Mouse (Mus musculus) regulatory T cell (primary cell): ENCODE measurements around the gene Zswim5.

Experiments used
- in situ Hi-C: fragments of 300-600 bp; cut with MboI, MseI; formaldehyde crosslinking; loops from one replicate; pipeline ENCODE4 v1.15.1; 2025; ENCODE audit warnings: high pct_unique_total_duplicates

Zswim5 gene

DNA sequence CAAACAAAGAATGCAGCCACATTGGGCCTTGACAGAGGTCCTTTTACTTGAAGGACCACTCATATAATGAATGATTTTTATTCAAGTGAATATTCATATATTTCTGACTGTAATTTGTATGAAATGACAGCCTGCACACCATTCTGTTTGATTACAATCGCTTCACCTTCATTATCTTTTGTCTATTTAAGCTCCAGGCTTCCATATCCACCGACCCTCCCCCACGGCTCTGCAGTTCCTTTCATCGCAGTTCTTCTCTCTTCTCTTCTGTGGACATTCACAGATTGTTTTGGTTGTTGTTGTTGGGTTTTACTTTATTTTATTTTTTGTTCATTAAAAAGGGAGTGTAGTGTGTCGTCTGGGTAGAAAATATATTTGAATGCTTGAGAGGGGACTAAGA lies 34.0 kb downstream of the Zswim5 start:
- in situ Hi-C loops = no loop called here

DNA sequence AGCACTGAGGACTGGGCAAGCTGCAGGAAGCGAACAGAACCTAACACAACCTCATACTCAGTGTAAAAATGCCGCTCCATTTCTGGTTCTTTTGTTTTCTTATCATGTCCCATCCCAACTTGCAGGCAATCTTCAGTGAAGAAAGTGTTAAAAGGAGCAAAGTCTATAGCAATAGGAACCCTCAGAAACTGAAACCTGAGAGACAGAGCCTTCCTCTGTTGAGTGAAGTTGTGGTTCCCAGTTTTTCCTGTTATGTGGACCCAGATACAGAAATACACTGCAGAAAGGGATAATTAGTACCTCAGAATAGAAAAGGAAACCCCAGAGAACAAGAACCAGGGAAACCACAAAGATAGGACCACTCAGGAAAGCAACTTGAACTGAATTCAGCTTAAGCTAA lies 36.1 kb downstream of the Zswim5 start:
- in situ Hi-C loops = no loop called here

DNA sequence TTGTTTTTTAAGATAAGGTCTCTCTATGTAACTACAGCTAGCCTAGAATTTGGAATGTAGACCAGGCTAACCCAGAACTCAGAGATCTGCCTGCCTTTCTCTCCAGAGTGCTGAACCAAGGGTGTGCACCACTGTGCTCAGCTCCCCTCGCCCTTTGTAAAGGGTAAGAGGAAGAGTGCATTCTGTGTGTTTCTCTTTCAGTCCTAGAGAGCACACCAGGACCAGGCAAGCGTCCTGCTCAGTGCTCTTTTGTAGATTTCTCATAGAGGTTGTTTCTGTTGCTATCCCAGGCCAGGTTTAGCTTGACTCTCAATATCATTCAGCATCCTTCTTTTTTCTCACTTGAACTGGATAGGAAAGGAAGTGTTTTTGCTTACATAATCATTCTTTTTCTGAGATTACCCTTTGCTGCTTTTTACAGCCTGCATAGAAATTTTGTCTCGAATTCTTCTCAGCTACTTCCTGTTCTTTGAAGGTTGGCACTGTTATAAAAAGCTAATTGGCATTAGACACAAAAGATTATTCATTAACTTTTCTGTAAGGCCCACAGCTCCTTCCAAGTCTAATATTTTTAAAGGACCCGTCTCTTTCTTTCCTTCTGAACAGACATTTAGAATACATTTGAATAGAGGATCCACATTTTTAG lies 51.0 kb downstream of the Zswim5 start:
- in situ Hi-C loops = no loop called here

DNA sequence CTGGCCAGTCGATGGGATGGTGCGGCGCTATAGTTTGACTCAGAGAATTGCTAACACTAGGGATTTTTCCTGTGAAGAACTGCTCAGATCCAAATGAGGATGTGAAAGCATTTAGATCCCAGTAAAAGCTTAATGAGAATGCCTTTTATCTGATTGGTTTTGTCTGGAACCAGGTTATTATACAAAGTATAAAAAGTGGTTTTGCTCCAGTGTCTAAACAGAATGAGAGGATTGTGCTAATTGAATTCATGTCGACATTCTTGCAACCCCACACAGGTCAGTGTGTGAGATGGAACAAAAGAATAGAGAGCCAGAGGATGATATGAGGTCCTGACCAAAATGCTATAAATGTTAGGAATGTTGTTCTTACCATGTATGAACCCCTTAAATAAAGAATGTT lies 62.4 kb downstream of the Zswim5 start:
- in situ Hi-C loops = no loop called here

DNA sequence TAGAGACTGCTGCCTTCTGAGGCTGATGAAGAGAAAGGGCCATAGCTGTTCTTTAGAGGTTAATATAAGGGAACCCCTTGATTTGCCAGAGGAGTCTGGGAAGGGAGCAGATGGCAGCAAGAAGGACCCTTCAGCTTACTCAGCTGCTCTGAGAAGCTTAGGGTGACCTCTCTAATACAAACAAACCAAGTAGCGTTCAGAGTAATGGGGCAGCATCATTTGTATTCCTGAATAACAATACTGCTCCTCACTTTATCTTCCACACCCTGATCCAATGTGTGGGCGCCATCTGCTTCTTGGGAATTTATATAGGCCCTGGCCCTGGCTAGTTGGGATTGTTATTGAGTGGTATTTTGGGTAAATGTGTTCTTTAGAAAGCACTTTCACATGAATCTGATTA lies 65.5 kb downstream of the Zswim5 start:
- in situ Hi-C loops = no loop called here

DNA sequence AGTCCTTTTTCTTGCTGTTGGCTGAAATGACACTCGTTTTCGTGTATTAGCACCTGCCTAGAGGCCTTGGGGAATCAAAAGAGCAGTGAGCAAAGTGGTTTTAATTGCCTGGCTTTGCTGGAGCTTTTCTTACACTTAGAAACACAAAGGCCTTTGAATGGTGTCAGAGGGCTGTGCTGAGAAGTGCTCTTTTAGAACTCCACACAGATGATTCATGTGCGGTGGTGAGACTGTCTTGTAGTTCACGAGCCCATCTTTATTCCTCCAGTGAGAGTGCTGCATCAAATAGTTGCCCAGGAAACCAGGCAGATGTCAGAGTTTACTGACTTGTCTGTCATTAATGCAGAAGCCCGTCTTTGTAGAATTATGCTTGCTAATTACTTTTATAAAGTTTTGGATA lies 66.9 kb downstream of the Zswim5 start:
- in situ Hi-C loops = no loop called here

DNA sequence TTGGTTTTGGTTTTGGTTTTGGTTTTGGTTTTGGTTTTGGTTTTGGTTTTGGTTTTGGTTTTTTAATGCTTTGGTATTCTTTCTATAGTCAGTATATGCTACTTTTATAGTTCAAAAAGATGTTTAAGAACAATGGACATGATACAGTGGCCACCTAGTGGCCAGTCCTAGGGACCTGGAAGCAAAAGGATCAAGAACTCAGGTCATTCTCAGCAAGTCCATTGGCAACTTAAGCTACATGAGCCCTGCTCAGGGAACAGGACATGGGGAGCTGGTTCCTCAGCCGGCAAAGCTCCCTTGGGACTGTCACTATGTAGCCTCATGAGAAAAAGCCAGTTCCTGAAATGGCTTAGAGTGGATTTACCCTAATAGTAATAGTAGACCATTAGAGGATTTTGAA lies 74.5 kb downstream of the Zswim5 start:
- in situ Hi-C loops = no loop called here

DNA sequence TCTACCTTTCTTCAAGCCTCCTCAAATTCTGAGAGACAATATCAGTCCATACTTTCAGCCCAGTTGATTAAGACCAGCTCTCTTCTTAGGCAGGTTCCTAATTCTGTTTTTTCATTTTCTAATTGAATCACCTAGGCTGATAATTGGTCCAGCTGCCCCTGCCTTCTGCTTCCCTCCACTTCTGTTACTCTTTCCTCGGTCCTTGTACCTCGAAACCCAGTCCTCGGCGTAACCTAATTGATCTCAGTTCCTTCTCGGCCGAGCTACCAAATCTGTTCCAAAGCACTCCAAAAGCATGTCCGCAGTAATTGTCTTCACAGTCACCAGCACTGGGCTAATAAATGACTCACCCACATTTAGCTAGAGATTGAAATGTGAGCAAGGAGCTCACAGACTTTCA lies 77.8 kb downstream of the Zswim5 start:
- in situ Hi-C loops = no loop called here

DNA sequence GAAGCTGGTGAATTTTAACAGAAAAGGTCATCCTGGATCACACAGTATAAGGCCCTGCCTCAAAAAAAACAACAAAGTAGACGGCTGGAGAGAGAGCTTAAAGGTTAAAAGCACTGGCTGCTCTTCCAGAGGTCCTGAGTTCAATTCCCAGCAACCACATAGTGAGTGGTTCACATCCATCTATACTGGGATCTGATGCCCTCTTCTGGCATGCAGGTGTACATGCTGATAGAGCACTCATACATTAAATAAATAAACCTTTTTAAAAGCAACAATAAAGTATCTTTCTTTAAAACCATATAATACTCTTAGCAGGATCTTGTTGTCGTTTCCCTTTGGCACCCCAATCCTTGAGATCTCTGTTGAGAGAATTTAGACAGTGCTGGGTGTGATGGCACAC lies 99.3 kb downstream of the Zswim5 start:
- in situ Hi-C loops = no loop called here

DNA sequence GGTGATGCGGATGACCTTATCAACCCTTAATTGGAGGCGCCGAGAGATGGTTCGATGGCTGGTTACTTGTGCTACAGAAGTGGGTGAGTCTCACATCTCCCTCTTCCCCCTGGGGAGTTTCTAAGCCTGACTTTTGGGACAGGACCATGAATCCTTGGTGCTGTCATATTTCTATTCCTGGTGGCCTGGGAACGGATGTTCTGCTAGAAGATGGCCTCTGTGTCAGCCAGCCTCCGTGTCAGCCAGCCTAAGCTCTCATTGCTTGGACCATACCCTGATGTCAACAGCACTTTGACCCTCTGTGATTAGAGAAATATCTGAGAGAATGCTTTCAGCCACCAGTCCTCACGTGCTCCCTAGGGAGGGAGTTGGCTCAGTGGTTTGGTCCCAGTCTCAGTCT lies 108.5 kb downstream of the Zswim5 start:
- in situ Hi-C loops = loop anchor here (5.0 kb wide), 1 partner anchor 98 kb away; no protein-coding TSS in a partner anchor

DNA sequence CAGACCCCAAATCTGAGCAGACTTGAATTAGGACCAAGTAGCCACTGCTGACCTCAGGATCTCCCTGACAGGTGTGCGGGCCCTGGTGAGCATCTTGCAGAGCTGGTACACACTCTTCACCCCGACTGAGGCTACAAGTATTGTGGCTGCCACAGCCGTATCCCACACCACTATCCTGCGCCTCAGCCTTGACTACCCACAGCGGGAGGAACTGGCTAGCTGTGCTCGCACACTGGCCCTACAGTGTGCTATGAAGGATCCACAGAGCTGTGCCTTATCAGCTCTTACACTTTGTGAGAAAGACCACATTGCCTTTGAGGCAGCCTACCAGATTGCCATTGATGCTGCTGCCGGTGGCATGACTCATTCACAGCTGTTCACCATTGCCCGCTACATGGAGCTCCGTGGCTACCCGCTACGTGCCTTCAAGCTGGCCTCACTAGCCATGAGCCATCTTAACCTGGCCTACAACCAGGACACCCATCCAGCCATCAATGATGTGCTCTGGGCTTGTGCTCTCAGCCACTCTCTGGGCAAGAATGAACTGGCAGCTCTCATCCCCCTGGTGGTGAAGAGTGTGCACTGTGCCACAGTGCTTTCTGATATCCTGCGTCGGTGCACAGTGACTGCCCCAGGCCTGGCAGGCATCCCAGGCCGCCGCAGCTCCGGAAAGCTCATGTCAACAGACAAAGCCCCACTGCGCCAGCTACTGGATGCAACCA lies 109.4 kb downstream of the Zswim5 start:
- in situ Hi-C loops = loop anchor here (5.0 kb wide), 1 partner anchor 99 kb away; no protein-coding TSS in a partner anchor

DNA sequence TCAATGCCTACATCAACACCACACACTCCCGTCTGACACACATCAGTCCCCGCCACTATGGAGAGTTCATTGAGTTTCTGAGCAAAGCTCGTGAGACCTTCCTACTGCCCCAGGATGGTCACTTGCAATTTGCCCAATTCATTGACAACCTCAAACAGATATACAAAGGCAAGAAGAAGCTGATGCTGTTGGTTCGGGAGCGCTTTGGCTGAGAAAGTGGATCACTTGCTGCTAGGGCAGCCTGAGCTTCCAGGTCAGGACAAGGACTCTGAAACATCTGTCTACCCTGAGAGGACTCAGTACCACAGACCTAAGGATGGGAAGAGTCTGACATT lies 109.9 kb downstream of the Zswim5 start:
- in situ Hi-C loops = loop anchor here (5.0 kb wide), 1 partner anchor 100 kb away; no protein-coding TSS in a partner anchor

DNA sequence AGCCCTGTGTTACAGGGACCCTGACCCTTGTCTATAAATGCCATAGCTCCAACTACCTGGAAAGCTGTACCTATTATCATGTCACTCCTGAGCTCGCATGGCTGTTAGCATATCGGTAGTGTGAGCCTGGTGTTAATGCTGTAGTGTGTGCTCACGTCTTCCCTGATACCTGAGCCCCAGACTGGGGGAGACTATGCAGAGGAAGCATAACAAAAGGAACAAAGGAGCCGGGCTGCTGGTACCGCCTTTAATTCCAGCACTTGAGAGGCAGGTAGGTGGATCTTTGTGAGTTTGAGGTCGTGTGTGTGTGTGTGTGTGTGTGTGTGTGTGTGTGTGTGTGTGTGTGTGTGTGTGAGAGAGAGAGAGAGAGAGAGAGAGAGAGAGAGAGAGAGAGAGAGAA lies 112.6 kb downstream of the Zswim5 start:
- in situ Hi-C loops = loop anchor here (5.0 kb wide), 2 partner anchors 102 to 167 kb away; partner anchors contain the start of gene Hpdl

DNA sequence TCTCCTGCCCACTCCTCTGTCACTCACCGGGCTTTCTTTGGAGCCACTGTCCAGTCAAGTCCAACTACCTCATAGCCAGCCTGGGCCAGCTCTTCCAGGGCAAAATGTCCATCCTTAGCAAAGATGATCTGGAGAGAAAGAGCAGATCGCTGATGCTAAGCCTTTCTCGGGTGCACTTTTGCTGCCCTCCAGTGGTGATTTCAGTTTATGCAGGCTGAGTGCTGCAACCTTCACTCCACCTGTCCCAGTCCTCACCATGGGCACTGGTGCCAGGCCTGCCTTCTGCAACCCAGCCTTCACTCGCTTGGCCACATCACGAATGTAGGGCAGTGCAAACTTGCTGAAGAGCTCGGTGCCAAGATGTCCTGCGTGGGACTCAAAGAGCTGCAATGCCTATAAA lies 114.2 kb downstream of the Zswim5 start:
- in situ Hi-C loops = loop anchor here (5.0 kb wide), 1 partner anchor 169 kb away; the partner anchor contains the start of gene Hpdl

DNA sequence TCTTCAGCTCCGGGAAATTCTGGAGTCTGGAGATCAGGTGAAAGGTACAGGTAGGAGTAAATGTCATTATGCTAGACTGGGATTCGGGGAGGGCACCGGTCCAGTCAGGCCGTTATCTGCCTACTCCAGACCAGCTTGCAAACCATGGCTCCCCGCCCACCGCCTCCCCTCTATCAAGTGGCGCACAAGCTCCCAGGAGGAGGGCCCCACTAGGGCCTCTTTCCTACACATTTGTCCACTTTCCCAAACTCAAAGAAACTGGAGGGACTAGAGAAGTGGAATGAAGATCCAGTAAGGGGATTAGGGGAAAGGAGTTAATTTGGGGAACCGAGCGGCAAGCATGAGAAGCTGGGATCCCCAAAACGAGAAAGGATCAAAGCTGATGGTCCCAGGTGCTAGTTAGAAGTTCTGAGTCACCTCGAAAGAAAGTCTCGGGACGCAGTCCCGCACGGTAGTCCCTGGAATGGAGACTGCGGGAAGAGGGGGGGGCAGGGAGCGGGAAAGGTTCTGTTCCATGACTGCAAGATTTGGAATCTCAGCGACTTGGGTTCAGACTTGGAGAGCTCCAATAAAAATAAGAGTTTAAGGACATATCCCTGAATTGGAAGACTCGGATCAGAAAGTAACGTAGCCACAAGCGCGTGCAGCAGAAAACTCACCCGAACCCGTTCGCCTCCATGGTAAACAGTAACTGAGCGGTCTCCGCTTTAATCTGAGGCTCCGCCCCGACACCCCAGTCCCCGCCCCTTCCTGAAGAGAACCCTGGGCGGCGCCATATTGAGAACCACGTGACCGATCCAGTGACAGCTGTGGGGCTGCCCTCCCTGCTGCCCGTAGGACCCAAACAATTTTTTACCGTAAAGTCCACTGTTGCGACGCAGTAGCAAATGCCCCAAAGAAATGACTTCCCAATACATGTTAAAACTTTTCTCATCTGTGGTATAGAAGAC lies 116.8 kb downstream of the Zswim5 start, which contains the start of gene Urod:
Gene Urod (minus strand): TSS at position 742 of the 950 bp plus-strand sequence.
- in situ Hi-C loops = loop anchor here (5.0 kb wide), 1 partner anchor 172 kb away; the partner anchor contains the start of gene Hpdl

DNA sequence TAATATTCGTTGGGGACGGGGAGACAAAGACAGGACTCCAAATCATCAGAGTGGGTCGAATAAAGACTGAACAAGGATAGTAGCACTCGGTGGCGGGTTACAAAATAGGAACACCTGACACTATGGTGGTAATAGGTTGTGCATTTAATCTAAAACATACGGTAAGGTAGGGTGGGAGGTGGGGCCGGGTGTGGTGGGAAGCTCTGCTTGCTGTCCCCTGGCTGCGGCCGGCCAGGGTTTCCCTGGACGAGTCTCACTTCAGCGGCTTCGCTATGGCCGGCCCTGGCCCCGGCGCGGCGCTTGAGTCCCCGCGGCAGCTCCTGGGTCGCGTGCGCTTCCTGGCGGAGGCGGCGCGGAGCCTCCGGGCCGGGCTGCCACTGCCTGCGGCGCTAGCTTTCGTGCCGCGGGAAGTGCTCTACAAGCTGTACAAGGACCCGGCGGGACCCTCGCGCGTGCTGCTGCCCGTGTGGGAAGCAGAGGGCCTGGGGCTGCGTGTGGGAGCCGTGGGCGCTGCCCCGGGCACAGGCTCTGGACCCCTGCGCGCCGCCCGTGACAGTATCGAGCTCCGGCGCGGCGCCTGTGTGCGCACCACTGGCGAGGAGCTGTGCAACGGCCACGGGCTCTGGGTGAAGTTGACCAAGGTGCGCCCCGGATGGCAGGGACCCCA lies 118.1 kb downstream of the Zswim5 start, which contains the start of gene Hectd3:
Gene Hectd3 (plus strand): TSS at position 187 of the 667 bp plus-strand sequence.
- in situ Hi-C loops = loop anchor here (5.0 kb wide), 1 partner anchor 147 kb away; no protein-coding TSS in a partner anchor

DNA sequence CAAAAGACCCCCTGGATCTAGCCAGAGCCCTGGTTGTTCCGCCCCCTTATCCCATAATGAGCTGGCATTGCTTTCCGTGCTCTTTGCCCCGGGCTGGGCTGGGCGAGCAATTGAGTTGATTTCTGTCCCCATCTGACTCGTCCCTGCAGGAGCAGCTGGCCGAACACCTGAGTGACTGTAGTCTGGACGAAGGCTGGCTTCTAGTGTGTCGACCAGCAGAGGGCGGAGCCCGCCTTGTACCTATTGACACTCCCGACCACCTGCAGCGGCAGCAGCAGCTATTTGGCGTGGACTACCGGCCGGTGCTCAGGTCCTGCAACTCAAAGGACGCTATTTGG lies 118.6 kb downstream of the Zswim5 start:
- in situ Hi-C loops = loop anchor here (5.0 kb wide), 1 partner anchor 147 kb away; no protein-coding TSS in a partner anchor

DNA sequence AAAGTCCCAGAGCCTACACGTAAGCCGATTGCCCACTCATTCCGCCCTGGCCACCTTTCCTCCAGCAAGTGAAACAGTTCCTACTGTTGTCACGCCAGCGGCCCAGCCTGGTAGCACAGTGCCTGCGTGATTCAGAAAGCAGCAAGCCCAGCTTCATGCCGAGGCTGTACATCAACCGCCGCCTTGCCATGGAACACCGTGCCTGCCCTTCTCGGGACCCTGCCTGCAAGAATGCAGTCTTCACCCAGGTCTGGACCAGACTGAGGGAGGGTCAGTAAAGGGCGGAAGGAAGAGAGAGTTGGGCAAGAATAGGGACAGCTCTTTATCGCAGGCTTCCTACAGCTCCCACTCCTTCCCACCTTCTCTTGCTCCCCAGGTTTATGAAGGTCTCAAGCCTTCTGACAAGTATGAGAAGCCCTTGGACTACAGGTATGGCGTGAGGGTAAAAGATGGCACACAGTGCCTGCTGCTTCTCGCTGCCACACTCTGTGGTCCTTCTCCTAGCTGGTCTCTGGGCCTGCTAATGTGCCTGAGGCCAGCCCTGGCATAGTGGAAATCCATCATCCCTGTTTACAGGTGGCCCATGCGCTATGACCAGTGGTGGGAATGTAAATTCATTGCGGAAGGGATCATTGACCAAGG lies 122.5 kb downstream of the Zswim5 start:
- in situ Hi-C loops = loop anchor here (5.0 kb wide), 1 partner anchor 143 kb away; no protein-coding TSS in a partner anchor

DNA sequence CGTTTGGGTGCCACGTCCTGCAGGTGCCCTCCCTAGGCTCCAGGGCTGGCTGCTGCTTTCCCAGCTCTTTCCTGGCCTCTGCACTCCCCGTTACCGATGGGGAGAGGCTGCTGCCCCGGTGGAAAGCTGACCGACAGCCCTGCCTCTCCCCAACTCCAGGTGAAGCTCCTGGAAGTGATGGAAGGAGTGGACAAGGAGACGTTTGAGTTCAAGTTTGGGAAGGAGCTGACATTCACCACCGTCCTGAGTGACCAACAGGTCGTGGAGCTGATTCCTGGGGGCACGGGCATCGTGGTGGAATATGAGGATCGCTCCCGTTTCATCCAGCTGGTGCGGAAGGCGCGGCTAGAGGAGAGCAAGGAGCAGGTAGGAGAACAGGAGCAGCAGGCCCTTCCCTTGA lies 124.8 kb downstream of the Zswim5 start:
- in situ Hi-C loops = no loop called here
